Mouse (Mus musculus) heart, embryonic 10.5 days (tissue): ENCODE data around the gene Olfr392. TPM values are rescaled to one million over a fixed set of nuclear protein-coding genes. Genes with fewer than 3 reads are reported as not detected.

Experiments used
- DNase-seq: peaks from one replicate; pipeline ENCODE4 v3.0.0-alpha.2; 2017; ENCODE audit warnings: low spot score
- H3K27ac ChIP-seq: fragments of 300-500 bp; sonication (generic); 2 replicates; pipeline ENCODE4 v1.5.1; 2016; ENCODE audit warnings: mild to moderate bottlenecking
- H3K27me3 ChIP-seq: fragments of 300-500 bp; sonication (generic); 2 replicates; pipeline ENCODE4 v1.6.1; 2016; ENCODE audit warnings: mild to moderate bottlenecking; ENCODE audit not compliant: poor library complexity, insufficient read depth, severe bottlenecking
- H3K36me3 ChIP-seq: fragments of 300-500 bp; sonication (generic); 2 replicates; pipeline ENCODE4 v1.6.1; 2016; ENCODE audit warnings: mild to moderate bottlenecking, moderate library complexity
- H3K4me1 ChIP-seq: fragments of 300-500 bp; sonication (generic); 2 replicates; pipeline ENCODE4 v1.6.1; 2016; ENCODE audit warnings: mild to moderate bottlenecking
- H3K4me3 ChIP-seq: fragments of 300-500 bp; sonication (generic); 2 replicates; pipeline ENCODE4 v1.5.1; 2016; ENCODE audit warnings: mild to moderate bottlenecking, moderate library complexity
- H3K9me3 ChIP-seq: fragments of 300-500 bp; sonication (generic); 2 replicates; pipeline ENCODE4 v1.6.1; 2016; ENCODE audit warnings: mild to moderate bottlenecking, moderate library complexity
- whole genome bisulfite sequencing: fragments of 180-500 bp; shearing (Covaris S2); methylation state at CpG from one replicate; pipeline ENCODE4 v1.1.7; 2016; 5-methylcytosine and 5-hydroxymethylcytosine counted together
- polyA plus RNA-seq: library from polyadenylated mRNA; unstranded; fragments of >200 nt; fragmentation: Nextera tagmentation; extraction: Ambion mirVana; gene quantifications from 2 replicates; pipeline ENCODE4 v1.2.1, GENCODE M21; 2016

Gene Olfr392
- not detected in 2 replicates for polyA plus RNA-seq

DNA sequence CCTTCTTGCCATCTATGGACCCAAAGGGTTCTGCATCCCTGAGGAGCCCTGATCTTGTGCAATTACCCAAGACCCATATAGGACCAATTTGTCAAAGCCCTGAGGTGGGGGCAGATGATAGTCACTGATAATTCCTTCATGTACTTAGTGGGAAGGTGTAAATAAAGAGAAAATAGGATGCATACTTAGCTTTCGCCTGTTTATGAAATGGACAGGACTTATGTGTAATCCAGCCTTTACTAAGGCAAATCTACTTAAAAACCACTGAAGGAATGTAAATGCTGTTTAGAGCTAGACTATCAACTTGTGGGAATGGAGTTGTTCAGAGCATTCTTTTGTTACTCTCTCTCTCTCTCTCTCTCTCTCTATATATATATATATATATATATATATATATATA is at the start of gene Olfr392:
Gene Olfr392, minus strand, starts transcription at position 101 of the 400 bp plus-strand sequence.
- 82% methylated on average over 1 of the region's 1 CpGs for WGBS
- Histone ChIP-seq H3K36me3 (no peaks in the 10 kb centered on the region), H3K4me1 (no peaks in the 10 kb centered on the region), H3K9me3 (no peaks in the 10 kb centered on the region), H3K4me3 (no peak within 1 kb of the TSS), H3K27me3 (no peaks in the 10 kb centered on the region), H3K27ac (no peak within 1 kb of the TSS)
- DNase-seq = no peak

DNA sequence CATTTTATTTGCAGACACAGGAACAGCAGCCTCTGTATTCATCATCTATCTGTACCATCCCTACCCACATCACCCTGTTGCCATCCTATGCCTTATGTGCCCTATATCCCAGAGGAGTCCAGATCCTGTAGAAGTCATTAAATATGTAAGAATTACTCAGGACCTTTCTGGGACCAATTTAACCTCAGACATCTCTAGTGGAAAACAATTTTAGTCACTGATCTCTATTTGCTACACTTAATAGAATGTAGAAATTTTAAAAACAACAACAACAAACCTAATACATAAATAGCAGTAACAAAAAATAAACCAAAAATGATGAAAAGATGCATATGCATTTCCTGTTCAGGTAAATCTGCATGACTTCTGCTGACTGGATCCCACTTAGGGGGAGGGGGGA is 34.5 kb upstream of the Olfr392 start, which contains the start of gene Olfr393:
Gene Olfr393, minus strand, starts transcription at position 101 of the 400 bp plus-strand sequence.
- H3K9me3 ChIP-seq = peaks cover 8% of the 10 kb centered on the region; the same call in 1 of the 2 replicates
- no peaks in the 10 kb centered on the region for H3K4me1 ChIP-seq
- H3K4me3 ChIP-seq = no peak within 1 kb of the TSS
- H3K27me3 ChIP-seq = no peaks in the 10 kb centered on the region
- DNase-seq = no peak
- H3K36me3 ChIP-seq = no peaks in the 10 kb centered on the region
- H3K27ac ChIP-seq = no peak within 1 kb of the TSS

DNA sequence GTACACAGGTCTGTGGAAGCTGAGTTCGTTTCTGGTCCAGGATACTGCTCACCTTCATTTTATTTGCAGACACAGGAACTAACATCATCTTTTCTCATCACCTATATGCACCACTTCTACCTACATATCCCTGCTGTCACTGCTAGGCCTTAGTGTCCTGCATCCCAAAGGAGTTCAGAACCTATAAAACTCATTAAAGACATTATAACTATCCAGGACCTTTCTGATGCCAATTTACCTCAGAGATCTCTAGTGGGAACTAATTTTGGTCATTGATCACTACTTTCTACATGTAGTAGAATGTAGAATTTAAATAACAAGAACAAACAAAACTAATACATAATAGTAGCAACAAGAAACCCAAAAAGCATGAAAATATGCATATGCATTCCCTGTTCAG is 13.9 kb downstream of the Olfr392 start, which contains the start of gene Olfr391-ps:
Gene Olfr391-ps, minus strand, starts transcription at position 101 of the 400 bp plus-strand sequence.
- Histone ChIP-seq H3K36me3 (no peaks in the 10 kb centered on the region), H3K27ac (no peak within 1 kb of the TSS), H3K4me3 (no peak within 1 kb of the TSS), H3K27me3 (no peaks in the 10 kb centered on the region), H3K4me1 (no peaks in the 10 kb centered on the region), H3K9me3 (no peaks in the 10 kb centered on the region)
- DNase-seq = no peak
- 56% methylated on average over 1 of the region's 1 CpGs for WGBS

DNA sequence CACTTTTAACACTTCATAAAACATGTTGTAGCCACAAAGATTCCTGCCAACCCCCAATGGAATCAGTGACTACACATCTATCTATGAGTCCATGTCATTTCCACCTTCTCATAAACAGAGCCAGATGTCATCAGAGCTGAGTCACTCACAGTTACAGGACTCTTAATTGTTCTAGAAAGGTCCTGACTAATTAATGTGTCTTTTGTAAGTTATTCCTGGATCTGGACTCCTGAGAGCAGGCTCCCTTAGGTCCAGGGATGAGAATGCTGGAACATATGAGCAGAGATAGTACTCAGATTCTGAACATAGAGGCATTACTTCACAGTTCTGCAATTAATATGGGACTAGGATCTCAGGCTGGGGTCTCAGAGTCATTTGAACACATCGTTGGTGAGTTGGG is 34.2 kb downstream of the Olfr392 start, which contains the start of gene Olfr390:
Gene Olfr390, plus strand, starts transcription at position 301 of the 400 bp plus-strand sequence.
- WGBS = 74% methylated on average over 1 of the region's 1 CpGs
- no peak for DNase-seq
- H3K4me3 ChIP-seq = no peak within 1 kb of the TSS
- H3K27ac ChIP-seq = no peak within 1 kb of the TSS
- H3K36me3 ChIP-seq = no peaks in the 10 kb centered on the region
- no peaks in the 10 kb centered on the region for H3K27me3 ChIP-seq
- H3K4me1 ChIP-seq = no peaks in the 10 kb centered on the region
- H3K9me3 ChIP-seq = 0 out of 2 replicates have a peak, but pooled peaks cover 4% of the 10 kb centered on the region

DNA sequence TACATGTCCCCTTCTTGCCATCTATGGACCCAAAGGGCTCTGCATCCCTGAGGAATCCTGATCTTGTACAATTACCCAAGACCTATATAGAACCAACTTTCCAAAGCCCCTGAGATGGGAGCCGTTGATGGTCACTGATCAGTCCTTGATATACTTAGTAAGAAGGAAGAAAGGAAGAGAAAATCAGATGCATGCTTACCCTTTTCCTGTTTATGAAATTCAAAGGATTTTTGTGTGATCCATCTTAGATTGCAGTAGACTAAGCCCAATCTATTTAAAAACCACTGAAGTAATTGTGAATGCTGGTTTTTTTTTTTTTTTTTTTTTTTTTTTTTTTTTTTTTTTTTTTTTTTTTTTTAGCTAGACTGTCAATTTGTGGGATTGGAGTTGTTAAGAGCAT is 36.2 kb downstream of the Olfr392 start, which contains the start of gene Olfr389:
Gene Olfr389, minus strand, starts transcription at position 101 of the 400 bp plus-strand sequence.
- 74% methylated on average over 1 of the region's 1 CpGs for WGBS
- no peak for DNase-seq
- H3K27me3 ChIP-seq = no peaks in the 10 kb centered on the region
- H3K36me3 ChIP-seq = no peaks in the 10 kb centered on the region
- peaks cover 4% of the 10 kb centered on the region; the same call in 1 of the 2 replicates for H3K9me3 ChIP-seq
- H3K27ac ChIP-seq = no peak within 1 kb of the TSS
- no peak within 1 kb of the TSS for H3K4me3 ChIP-seq
- H3K4me1 ChIP-seq = no peaks in the 10 kb centered on the region

Other genes starting within 250 kb of the Olfr392 start
- gene Olfr385, start 224.0 kb downstream of the Olfr392 start, polyA plus RNA-seq = not detected in 2 replicates
- gene Olfr384, start 218.5 kb downstream of the Olfr392 start, polyA plus RNA-seq = not detected in 2 replicates
- not detected in 2 replicates for gene Zfp735, start 128.3 kb downstream of the Olfr392 start, polyA plus RNA-seq
- not detected in 2 replicates for gene Olfr389, start 36.3 kb downstream of the Olfr392 start, polyA plus RNA-seq
- not detected in 2 replicates for gene Olfr390, start 34.1 kb downstream of the Olfr392 start, polyA plus RNA-seq
- gene Olfr391-ps, start 14.0 kb downstream of the Olfr392 start, polyA plus RNA-seq = not detected in 2 replicates
- gene Olfr393, start 34.4 kb upstream of the Olfr392 start, polyA plus RNA-seq = not detected in 2 replicates
- gene Olfr394, start 73.7 kb upstream of the Olfr392 start, polyA plus RNA-seq = not detected in 2 replicates
- gene Olfr395, start 92.2 kb upstream of the Olfr392 start, polyA plus RNA-seq = not detected in 2 replicates
- not detected in 2 replicates for gene Olfr23, start 119.6 kb upstream of the Olfr392 start, polyA plus RNA-seq
- gene Olfr397, start 143.8 kb upstream of the Olfr392 start, polyA plus RNA-seq = not detected in 2 replicates
- gene Olfr398, start 173.4 kb upstream of the Olfr392 start, polyA plus RNA-seq = not detected in 2 replicates
- gene Olfr139, start 239.5 kb upstream of the Olfr392 start, polyA plus RNA-seq = not detected in 2 replicates
- gene Olfr399, start 239.6 kb upstream of the Olfr392 start, polyA plus RNA-seq = not detected in 2 replicates